Comparison of ENCODE assay signal across 20 mouse cellular contexts in the genomic region with DNA sequence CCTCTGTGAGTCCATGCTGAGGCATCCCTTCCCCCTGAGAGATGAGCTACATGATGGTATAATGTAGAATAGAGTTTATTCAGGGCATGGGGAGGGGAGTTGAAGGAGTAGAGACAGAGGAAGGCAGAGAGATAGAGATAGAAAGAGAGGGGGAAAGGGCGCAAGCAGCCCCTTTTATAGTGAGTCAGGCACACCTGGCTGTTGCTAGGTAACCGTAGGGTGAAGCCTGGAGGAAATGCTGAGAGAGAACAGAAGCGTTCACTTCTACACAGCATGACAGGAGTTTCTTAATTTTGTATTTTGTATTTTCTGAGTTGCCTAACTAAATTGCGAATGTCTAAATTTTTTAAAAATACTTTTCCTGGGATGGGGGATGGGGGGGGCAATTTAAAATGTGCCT.
"Had no signal": no experiment of that assay in that cellular context is flagged by ENCODE, and none has a peak within 500 bp of the region (broad histone marks: within the 10 kb centered on the region; RNA-seq: fewer than 3 reads in every experiment).

No protein-coding gene starts in this region.

- H3K9ac ChIP-seq: limb, embryonic 13.5 days; liver, embryonic 12.5 days; liver, embryonic 15.5 days; midbrain, embryonic 12.5 days had no signal

- H3K4me2 ChIP-seq: limb, embryonic 13.5 days; liver, embryonic 12.5 days; liver, embryonic 15.5 days; midbrain, embryonic 12.5 days had no signal

- H3K4me1 ChIP-seq: liver, embryonic 12.5 days; liver, embryonic 15.5 days had no signal

- H3K27ac ChIP-seq: kidney, postnatal 0 days; layer of hippocampus, adult 2 months; limb, embryonic 10.5 days; limb, embryonic 13.5 days; liver, embryonic 12.5 days; liver, embryonic 15.5 days; midbrain, embryonic 12.5 days; stomach, postnatal 0 days had no signal

- H3K36me3 ChIP-seq: limb, embryonic 10.5 days; limb, embryonic 13.5 days; liver, embryonic 12.5 days; liver, embryonic 15.5 days; midbrain, embryonic 12.5 days had no signal

- DNase-seq: kidney, adult 2 months; kidney, postnatal 25 days; layer of hippocampus, adult 9-11 months; liver; lung, adult 18-20 months; lung, postnatal 14 days; lung, postnatal 4 days; right cerebral cortex, postnatal 14 days; right cerebral cortex, postnatal 4 days; thymus, adult 2 months; thymus, postnatal 14 days; thymus, postnatal 4 days had no signal

- H3K9me3 ChIP-seq: limb, embryonic 10.5 days; limb, embryonic 13.5 days; liver, embryonic 12.5 days; liver, embryonic 15.5 days; midbrain, embryonic 12.5 days had no signal

- ATAC-seq: liver, embryonic 12.5 days had no signal

- H3K27me3 ChIP-seq: liver, embryonic 12.5 days; liver, embryonic 15.5 days had no signal

- H3K4me3 ChIP-seq: layer of hippocampus, adult 2 months; limb, embryonic 10.5 days; limb, embryonic 13.5 days; liver, embryonic 12.5 days; liver, embryonic 15.5 days; midbrain, embryonic 12.5 days had no signal
